Mouse (Mus musculus) T-helper 2 cell (primary cell): ENCODE results near the gene Batf.
"Not testable (repeated sequence)": the region's sequence is repeated elsewhere in the genome, so short reads cannot be mapped to it uniquely, and the experiment has no call there.

Source experiments
- in situ Hi-C: fragments of 300-600 bp; cut with MboI, MseI; formaldehyde crosslinking; loops from one replicate; pipeline ENCODE4 v1.15.1; 2025; ENCODE audit warnings: high pct_unique_total_duplicates

Batf gene

GRCm38 (mm10) chr12:85682328-85682727 lies 4.1 kb upstream of the Batf start:
- in situ Hi-C loops: loop anchor here (10.0 kb wide), 1 partner anchor 132 kb away; no protein-coding TSS in a partner anchor

DNA sequence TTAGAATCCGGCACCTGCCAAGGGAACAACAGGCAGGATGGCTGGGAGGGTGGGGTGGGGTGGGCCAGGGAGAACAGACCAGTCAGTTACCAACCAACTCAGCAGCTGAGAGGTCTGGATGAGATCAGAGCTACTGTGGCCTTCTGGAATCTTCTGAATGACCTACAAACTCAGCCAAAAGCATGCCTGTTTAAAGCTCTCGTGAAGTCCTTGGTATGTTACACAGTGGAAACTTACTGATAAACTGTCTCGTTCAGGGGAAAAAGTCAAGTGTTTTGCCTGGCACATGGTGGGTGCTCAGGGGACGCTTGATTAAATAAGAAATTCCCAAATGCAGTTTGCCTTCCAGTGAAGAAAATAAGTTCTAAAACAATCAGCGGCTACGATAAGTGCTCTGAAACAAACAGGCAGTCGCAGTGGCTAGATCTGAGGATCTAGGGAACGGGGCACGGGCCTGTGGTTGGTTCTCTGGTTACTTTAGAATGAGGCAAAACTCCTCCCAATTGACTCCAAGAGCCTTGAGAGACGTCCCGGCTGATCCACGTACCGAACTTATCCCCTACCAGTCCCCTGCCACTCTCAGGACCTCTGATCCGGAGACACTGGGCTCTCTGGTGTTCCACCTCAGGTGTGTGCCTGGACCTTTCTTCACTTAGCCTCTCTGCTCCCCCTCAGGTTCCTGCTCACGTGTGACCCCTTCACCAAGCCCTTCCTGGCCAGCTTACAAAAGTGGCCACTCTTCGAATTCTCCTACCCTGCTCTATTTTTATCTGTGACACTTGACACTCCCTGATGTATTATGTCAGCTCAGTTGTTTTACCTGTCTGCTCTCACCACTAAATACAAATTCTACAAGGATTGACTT lies 1.8 kb upstream of the Batf start:
- in situ Hi-C loops: loop anchor here (10.0 kb wide), 1 partner anchor 130 kb away; no protein-coding TSS in a partner anchor

DNA sequence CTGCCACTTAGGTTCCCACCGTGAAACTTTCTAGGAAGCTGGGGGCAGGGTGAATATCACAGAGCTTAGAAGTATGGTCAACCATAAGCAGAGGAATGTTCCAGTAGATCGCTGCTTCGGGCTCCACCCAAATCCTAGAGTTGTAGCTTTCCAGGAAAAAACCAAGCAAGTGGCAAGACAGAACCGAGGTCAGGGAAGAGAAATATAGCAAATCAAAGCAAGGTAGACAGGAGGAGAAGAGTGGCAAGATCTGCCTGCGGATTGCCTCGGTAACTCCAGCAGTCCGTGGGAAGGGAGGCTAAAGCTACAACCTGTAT lies 706 bp downstream of the Batf start:
- in situ Hi-C loops: loop anchor here (10.0 kb wide), 1 partner anchor 128 kb away; no protein-coding TSS in a partner anchor

GRCm38 (mm10) chr12:85687846-85688245 lies 1.4 kb downstream of the Batf start:
- in situ Hi-C loops: loop anchor here (10.0 kb wide), 1 partner anchor 127 kb away; no protein-coding TSS in a partner anchor

GRCm38 (mm10) chr12:85695787-85696186 lies 9.3 kb downstream of the Batf start:
- in situ Hi-C loops: no loop called here

DNA sequence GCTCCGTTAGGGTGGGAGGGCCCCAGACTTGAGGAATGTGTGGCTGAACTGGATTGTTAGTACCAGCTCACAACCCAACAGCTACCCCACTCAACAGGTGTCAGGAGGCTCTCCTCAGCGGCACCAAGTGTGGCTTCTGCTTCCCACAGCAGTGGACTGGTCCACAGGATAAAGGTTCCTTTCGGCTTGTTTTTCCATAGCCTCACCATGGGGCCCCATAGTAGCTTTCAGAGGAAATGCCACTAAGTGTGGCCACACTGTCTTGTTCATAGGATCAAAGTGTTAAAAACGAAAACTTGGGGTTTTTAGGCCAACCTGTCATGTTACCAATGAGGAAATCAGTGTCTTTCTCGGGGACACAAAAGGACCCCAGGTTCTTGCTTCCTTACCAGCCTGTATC lies 10.0 kb downstream of the Batf start:
- in situ Hi-C loops: no loop called here

GRCm38 (mm10) chr12:85698179-85698578 lies 11.7 kb downstream of the Batf start:
- in situ Hi-C loops: not testable (repeated sequence)

DNA sequence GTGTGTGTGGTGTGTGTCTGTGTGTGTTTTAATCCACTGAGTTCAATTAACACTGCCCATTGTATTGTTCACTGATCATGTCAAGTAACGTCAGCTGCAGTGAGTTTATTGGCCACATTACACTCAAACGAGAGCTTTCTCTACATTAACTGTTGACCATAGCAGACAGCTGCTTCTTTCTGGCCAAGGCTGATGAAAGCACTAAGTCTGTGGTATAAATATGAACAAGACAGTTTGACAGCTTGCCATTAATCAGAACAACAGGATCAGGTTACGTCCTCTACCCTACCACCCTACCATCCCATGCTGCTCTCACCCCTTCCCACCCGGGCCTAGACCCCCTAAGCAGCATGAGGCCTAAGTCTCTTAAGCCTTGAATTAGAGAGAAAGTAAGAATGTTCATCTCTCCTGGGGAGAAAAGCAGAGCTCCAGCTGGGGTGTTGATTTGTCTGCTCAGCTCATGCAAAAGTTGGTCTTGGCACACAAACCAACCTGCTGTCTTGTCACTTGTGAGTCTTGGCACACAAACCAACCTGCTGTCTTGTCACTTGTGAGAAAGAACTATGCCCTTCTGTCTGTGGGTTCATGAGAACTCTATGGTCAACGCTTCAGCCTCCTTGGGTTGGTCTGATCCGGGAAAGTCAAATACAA lies 13.8 kb downstream of the Batf start:
- in situ Hi-C loops: no loop called here

DNA sequence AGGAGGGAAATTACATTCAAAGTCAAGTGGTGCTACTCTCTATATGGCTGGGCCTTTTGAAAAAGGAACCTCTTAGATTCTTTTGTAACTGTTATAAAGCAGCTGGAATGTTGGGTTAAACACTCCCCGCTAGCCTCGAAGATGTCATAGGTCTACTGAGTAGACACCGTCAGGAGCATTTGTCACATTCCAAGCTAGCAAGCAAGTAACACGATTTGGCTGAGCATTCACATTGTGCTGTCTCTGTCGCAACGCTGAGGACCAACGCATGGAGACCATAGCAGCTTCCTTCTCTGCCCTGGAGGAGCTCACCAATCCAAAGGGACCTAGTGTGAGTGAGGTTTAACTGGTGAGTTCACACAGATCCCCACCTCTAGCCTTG lies 14.4 kb downstream of the Batf start:
- in situ Hi-C loops: no loop called here

DNA sequence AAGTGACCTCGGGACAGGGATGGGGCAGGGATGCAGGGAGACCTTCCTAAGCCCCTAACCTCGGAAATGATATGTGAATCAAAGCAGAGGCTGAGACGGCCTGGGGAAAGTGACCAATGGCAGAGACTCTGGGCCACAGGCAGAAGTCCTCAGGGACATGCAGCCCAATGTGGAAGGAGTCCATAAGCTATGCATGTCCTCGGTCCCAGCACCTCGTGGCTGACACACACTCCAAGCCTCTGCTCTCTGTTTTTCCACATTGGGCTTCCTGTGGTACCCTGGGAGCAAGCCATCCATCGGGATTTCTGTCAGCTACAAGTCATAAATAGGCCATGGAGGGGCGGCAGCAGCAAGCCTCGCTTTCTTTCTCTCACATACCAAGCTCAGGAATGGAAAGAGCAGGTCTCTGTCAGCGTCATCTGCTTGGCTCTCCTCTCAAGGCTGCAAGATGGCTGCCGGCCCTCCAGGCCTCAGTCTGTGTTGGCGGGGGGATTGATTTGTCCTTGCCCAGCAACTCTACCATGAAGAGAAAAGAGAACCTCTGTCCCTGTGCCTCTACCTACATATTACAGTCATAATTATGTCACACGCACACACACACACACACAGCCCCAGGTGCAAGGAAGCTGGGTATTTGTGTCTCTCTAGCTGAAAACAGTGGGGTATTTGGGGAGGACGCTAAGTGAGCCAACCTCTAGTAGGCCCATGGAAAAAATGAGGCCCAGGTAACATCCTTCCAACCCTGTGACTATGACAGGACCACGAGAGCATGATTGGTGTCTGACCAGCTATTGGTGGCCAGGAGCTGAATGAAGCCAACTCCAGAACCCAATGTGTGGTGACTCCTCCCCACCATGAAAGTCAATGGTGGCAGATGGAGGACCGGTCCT lies 15.9 kb downstream of the Batf start:
- in situ Hi-C loops: no loop called here

- in situ Hi-C loops: no loop called here
Measured at GRCm38 (mm10) chr12:85703507-85703906, 17.0 kb downstream of the Batf start.

DNA sequence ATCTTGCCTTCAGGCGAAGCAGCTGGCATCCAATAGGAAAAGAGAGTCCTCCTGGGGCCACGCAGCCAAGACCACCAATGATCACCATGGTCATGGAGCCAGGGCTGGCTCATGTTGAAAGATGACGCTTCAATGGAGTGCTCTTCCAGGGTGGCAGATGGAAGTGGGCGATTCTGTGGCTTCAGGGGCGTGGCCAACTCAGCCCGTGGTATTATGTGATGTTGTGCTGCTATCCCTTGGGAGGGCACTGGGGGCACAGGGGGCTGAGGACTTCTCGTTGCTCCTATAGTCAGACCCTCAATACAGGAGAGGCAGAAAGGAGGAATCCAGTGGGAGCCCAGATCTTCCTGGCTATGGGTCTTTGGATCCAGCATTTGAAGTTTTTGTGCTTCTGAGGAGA lies 18.1 kb downstream of the Batf start:
- in situ Hi-C loops: no loop called here

- in situ Hi-C loops: no loop called here
Measured at GRCm38 (mm10) chr12:85705002-85705830, 18.7 kb downstream of the Batf start.

- in situ Hi-C loops: no loop called here
Measured at GRCm38 (mm10) chr12:85705831-85706530, 19.5 kb downstream of the Batf start.

GRCm38 (mm10) chr12:85706906-85707305 lies 20.4 kb downstream of the Batf start:
- in situ Hi-C loops: no loop called here

DNA sequence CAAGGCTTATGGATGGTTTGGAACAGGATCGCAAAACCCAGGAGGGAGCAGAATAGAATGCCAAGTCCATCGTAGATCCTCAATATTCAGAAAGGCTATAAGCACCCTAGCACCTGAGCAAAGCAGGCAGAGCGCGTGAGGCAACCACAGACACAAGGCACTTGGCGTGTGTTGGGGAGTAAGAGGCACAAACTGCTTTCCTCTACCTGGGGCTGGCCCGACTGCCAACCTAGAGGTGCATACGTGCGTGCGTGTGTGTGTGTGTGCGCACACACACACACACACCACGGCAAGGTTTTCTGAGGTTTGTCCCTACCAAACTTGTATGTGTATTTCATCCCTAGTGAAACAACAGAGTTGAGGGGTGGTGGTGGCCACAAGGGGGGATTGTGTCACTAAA lies 20.9 kb downstream of the Batf start:
- in situ Hi-C loops: no loop called here

- in situ Hi-C loops: no loop called here
Measured at GRCm38 (mm10) chr12:85708556-85708955, 22.1 kb downstream of the Batf start.

GRCm38 (mm10) chr12:85710695-85711094 lies 24.2 kb downstream of the Batf start:
- in situ Hi-C loops: no loop called here

GRCm38 (mm10) chr12:85712587-85712986 lies 26.1 kb downstream of the Batf start:
- in situ Hi-C loops: no loop called here

- in situ Hi-C loops: no loop called here
Measured at GRCm38 (mm10) chr12:85714126-85714525, 27.7 kb downstream of the Batf start.

DNA sequence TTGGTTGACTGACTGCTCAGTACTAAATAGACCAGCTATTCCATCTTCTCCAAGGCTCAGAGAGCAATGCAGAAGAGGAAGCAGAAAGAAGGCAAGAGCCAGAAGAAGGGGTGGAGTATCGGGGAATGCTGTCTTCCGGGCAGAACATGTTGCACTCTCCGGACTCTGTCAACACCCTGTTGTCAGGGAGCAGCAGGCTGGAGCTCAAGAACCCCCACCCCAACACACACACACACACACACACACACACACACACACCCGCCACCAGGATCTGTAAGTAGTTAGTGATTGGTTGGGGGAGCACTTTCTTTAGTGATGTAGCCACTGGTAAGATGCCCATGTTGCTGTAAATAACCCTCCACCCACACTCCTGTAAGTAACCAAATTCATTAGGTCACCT lies 38.8 kb downstream of the Batf start:
- in situ Hi-C loops: no loop called here
